Mouse (Mus musculus) gastrocnemius, postnatal 36 days (tissue): ENCODE measurements at regions not wholly inside any gene's neighbourhood (a gene's known extent, or its start where the extent isn't known, plus 50 kb on each side); places are given as distances from the start of the nearest gene placed in this dataset.

Experiments used
- DNase-seq, 2 experiments: peaks; one replicate each; pipeline ENCODE4 v3.0.0; 2022
- intact Hi-C: fragments of 180-260 bp; cut with DNase I; formaldehyde crosslinking; loops from one replicate; pipeline ENCODE4 v1.15.1; 2025

DNA sequence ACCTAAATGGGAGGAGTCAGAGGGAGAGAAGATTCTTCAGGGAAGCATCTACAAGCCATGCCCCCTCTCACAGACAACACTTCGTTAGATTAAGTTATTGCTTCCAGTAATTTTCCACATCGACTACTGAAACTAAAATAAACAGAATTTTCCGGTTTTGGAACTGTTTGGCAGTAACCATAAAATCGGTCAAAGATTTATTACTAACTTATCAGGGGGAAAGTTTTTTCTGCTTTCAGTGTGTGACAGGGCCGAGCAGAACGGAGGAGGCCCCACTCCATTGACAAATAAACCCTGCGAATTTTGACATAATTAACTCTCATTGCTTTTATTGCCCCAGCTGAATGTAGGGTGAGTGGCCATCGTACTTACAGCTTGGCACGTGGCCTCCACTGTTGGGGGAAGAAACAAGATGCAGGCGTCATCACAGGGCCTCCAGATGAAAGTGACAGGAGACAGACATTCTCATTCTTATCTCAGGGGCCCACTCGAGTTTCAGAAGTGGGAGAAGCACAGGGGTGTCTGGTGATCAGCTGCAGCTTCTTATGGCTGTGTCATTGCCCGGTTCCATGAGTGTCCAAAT is 229.6 kb upstream of the Foxq1 start:
- DNase-seq: no peak
- intact Hi-C loops: no loop called here

DNA sequence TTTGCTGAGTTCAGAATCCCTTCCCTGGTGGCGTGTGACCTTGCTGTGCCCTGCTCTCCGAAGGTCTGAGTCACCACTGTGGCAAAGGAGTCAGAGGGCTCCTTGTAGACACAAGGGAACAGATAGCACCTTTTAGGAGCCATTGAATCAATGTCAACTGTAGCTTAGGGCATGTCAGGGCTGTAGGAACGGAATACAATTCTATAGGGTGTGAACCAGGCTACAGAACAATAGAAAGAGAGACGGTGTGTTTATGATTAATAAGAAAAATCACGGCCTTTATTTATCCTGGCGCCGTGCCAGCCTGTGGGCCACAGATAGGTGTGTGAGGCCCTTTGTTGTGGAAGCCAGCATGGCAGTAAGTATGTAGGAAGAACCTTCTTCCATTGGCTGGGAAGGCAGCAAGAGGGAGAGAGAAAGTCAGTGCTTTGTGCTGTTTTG is 228.4 kb upstream of the Foxq1 start:
- DNase-seq: no peak
- intact Hi-C loops: no loop called here

DNA sequence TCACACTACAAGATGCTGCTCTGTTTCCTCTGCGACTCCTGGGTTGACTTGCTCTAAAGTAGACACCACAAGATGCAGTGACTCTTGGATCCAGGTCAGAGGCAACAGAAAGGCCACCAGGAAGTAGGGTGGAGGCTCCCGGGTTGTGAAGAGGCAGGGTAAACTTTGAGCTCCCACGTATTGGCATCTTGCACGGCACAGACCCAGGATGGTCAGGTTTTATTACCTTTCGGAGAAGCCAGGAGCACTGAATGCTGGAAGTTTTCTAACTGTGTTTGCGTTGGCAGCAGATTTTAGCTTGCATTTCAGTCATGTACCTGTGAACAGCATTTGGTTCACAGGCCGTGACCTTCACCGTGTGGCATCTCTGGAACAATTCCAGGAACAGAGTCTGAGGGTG is 227.2 kb upstream of the Foxq1 start:
- intact Hi-C loops: no loop called here

DNA sequence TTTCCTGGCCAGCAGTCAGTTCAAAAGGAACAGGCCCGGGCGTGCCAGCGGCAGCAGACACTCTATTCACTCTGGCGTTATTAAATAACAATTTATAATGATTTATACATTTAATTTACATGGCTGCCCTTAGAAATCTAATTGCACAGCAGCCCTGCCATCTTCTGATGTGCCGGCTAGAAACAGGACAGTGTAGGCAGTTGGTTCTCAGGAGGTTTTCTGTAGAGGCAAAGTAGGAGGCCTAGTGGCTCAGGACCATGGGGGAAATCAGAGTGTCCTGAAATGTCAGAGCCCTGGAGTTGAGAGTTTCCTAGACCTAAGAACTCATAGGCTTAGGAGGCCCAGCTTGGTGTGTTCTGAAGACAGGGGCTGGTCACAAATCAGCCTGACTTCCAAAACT is 225.2 kb upstream of the Foxq1 start:
- intact Hi-C loops: no loop called here
- DNase-seq: no peak

More for the DNA sequence above, 227.2 kb upstream of the Foxq1 start:
- no peak for DNase-seq

DNA sequence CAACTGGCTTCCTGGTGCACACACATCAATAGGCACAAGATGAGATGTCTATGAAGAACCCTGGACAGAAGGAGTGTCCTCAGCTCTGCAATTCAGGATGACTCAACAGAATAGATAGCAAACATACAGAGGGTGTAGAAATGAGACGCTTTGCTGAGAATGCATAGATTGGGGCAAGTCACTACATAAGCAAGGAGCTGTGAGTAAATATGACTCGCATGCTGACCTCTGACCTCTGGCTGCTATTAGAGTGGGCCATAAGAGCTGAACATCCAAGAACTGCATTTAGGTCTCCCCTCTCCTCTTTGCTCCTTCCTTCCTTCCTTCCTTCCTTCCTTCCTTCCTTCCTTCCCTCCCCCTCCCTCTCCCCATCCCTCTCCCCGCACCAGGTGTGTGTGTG is 221.0 kb upstream of the Foxq1 start:
- intact Hi-C loops: no loop called here
- no peak for DNase-seq

DNA sequence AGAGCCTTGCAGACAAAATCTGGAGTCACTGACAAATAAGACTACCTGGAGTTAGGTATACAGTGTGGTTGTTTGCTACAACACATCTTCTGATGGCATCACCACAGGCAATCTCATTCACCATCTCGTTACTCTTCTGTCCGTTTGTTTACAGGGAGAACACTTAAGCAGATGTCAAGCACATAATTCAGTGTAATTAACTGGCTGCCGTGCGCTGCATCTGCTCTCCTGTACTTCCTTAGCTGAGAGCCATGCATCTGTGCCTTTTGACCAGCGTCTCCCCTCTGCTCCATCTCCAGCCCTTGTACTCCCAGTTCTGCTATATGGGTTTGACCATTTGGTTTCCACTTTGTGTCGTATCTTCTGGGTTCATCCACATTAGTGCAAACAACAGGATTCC is 218.3 kb upstream of the Foxq1 start:
- DNase-seq: no peak
- intact Hi-C loops: no loop called here

DNA sequence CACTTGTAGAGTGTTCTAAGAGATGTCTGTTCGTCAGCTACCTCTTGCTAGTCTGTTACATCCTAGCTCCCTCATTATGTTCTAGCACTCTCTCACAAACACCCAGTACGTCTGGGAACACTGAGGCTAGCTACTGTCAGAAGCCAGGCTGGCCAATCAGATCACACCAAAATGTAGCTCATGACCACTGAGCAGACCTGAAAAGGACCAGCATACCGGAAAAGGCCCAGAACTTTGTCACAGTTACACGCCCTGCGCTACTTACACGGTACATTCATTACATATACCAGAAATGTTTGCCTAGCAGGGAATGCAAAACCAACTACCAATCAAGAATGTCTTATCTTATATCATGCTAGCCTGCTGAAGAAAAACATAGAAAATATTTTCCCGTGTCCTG is 216.5 kb upstream of the Foxq1 start:
- no peak for DNase-seq
- intact Hi-C loops: no loop called here

DNA sequence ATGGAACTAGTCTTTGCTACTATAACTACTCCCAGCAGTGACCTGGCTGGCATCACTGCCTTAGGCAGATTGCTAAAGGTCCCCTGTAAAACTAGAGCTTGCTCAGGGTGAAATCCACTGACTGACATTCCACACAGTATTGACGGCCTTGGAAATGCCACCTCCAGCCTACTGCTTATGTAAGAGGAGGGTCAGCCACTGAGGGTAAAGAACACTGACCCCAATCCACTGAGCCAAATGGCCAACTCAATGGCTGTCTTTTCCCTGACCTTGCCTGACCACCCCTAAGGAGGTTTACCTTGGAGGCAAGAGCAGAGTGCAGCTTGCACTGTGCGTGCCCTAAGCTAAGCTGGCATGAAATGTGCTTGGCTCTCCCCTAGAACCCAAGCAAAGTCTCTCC is 216.0 kb upstream of the Foxq1 start:
- DNase-seq: no peak
- intact Hi-C loops: no loop called here

DNA sequence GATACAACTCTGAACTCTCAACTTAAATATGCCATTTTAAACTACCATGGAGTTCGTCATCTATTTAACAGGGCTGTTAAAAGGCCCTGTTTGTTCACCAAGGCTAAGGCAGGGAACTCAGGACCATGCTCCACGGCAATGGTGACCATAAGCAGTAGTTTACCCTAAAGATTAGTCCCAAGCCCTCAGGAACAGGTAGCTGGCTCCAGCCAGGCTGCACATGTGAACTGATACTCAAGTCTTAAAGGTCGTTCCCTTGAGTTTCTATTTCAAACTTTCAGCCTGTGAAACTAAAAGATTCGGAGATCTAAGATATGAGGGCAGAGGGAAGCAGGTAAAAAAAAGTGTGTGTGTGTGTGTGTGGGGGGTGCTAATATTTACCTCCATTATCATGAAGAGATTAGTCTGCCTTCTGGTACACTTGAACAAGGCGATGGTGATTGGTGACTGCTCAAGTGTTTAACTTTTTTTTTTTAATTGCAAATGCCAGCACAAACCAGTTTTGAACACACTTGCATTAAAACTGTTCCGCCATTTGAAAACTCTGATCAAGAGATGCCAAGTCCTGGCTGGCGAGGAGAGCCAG is 215.5 kb upstream of the Foxq1 start:
- intact Hi-C loops: no loop called here
- DNase-seq: no peak

DNA sequence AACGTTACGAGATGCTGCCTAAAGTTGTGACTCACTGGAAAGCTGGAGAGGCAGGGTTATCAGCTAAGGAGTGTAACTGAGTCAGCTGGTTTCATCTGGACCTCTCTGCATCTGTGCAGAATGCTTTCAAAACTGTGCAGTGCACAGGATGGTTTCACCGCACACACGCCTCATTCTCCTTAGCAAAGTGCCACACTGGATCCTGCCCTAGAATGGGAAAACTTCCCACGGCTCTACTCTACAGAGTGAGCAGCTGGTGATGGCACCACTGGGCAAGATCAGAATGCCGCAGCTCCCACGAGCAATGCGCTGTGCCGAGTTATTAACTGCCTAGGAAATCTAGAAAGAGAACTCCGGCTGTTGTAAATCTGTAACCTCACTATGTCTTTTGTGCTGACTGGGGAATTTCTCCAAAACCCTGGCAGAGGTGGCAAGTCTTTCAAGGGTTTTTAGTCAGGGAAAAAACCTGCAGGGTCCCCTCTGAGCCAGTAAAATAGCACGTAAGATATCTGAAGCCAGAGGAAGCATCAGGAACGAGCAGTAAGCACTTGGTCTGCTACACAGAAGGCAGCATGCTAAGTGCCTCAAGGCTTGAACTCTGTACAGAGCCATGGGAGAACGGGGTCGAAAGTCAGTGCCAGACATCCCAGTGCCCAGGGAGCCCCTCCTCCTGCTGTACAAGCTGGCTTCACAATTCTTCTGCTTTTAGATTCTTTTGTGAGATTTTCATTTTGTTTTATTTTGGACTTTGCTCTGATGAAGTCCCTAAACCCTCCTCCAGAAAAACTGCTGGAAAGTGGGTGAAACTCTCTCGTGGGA is 214.4 kb upstream of the Foxq1 start:
- intact Hi-C loops: no loop called here
- DNase-seq: no peak

DNA sequence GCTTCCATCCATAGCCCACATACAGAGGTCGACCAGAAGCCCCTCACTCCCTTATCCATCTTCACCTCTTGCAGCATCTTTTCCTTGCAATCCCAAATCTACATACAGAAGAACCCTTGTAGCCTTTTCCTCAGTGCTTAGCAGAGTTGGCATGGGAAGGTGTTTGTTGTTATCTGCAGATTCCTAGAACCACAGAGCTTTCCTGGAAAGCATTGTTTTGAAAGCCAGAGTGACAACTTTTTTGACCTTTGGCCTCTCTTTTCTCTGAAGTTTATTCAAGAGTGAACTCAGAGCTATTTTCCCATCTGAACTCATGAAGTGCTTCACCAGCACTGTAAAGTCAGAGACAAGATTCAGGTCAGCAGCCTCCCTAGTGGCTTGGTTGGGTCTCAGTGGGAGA is 209.7 kb upstream of the Foxq1 start:
- no peak for DNase-seq
- intact Hi-C loops: no loop called here

DNA sequence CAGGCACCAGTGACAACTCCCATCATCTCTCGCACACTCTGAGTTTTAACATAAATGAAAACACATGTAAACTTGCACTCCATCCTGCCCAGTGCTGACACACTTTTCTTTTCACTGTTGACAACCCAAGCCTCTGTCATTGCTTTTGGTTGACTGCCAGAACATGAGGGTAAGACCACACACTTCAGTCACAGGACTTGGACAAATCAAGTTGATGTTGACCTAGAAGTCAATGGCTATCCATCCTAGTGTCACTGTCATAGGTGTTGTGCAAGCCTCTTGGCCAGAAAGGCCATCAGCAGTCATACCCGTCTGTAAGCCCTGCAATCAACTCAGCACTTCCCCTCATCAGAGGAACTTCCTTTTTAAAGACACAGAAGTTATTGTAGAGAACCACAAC is 208.9 kb upstream of the Foxq1 start:
- intact Hi-C loops: no loop called here
- no peak for DNase-seq

DNA sequence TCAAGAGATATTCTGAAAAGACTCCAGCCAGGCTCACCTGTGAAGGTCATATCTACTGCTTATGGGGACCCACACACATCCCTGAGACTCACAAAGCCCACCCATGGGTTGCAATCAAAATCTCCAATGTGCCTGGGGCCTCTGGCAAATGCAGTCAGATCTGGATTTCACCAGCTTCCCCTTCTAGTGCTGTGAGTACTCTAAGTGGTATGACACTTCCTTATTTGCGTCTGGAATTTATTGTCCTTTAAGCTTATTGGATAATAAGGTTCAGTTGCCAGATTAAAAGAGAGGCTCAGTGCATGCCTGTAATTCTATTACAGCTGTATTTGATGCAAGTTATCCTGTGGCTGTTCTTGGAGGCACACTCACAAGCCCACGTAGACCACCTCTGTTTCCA is 206.3 kb upstream of the Foxq1 start:
- DNase-seq: no peak
- intact Hi-C loops: no loop called here

DNA sequence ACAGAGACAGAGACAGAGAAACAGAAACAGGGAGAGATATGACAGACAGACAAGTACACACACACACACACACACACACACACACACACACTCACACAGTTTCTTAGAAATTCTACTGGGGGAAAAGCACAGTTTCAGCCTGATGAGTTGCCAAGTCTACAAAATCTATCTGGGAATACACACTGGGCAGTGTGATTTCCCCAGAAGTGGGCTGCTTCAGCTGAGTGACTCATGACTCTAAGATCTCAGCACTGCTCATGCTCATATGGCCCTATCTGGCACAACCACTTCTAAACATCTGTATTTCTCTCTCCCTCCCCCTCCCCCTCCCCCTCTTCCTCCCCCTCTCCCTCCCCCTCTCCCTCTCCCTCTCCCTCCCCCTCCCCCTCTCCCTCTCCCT is 204.5 kb upstream of the Foxq1 start:
- no peak for DNase-seq
- intact Hi-C loops: no loop called here

DNA sequence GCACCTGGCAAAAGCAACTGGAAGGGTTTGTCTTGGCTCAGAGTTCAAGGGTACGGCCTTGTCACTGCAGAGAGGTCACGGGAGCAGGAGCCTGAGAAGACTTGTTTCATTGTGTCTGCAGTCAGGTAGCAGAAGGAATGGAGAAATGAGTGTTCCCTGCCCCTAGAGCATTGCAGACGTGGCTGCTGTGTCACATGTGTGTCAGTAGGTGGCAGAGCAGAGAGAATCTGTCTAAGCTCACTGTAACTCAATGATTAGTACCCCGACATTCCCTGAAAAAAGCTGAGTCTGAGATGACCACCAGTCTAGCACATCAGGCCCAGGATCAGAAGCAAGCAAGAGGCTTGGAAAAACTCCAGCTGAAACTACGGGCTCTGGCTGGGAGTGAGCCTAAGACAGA is 203.1 kb upstream of the Foxq1 start:
- intact Hi-C loops: no loop called here

DNA sequence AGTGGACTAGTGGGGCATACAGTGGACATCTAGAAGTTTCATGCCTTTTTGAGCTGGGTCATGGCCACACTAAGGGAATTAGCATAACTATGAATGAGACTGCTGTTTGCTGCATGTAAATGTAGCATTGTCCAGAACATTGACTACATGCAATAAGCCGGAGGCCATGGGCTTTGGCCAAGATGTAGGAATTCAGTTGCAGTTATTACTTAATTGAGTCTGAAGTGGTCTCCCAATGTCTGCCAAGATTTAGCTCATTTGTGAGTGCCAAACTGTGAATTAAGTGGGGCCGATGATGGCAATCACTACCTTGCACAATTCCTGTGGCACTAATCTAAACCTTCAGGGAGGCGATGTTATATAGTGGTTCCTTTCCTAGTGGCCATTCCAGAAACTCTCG is 196.6 kb upstream of the Foxq1 start:
- intact Hi-C loops: no loop called here

More for the DNA sequence above, 203.1 kb upstream of the Foxq1 start:
- no peak for DNase-seq

DNA sequence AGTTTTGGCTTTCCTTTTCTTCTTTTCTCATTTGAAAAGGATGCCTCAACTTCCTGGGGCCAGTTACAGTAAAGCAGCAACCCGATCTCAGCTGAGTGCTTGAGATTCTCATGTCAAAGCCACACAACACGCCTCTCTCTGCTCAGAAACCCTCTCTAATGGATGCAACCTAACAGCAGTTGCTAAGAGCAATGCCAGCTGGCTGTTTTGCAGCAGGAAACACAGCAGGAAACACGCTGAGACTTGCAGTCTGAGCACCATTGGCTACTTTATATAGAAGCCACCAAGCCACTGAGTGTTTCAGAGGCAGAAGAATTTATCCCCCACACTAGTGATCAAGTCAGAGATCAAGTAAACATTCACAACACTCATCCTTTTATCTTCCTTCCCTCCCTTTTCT is 193.5 kb upstream of the Foxq1 start:
- DNase-seq: no peak
- intact Hi-C loops: no loop called here

More for the DNA sequence above, 196.6 kb upstream of the Foxq1 start:
- DNase-seq: no peak

DNA sequence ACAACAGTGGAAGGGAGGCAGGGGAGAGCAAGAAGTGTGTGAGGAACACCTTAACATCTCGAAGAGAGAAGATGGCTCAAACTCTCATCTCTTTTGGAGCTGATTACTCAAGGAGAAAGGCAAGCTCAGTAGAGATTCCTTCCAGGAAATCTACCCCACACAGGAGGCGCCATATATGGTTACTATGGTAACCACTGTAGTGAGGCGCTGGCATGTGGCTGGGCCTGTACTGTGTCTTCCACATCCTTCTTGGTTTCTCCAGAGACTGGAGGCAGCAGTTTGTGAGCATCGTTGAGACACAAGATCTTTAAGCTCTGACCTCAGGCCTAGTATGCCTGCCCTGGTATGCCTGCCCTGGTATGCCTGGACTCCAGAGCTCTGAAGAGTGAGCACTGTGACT is 191.6 kb upstream of the Foxq1 start:
- no peak for DNase-seq
- intact Hi-C loops: no loop called here

DNA sequence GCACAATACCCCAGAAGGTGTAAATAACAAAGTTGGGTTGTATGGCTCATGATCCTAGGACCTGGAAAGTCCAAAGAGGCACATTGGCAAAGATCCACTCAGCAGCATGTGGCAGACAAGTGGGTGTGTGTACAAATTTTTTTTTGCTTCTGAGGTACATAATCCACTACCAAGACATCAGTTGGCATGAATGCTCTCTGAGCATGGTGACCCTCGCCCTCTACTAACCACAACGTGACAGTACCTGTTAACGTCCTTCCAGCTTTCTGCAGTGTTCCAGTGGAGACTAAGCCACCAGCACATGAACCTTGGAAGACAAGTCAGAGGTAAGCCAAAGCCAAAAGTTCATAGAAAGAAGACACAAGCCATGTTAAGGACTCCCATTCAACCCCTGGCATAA is 188.7 kb upstream of the Foxq1 start:
- intact Hi-C loops: no loop called here
- DNase-seq: no peak

DNA sequence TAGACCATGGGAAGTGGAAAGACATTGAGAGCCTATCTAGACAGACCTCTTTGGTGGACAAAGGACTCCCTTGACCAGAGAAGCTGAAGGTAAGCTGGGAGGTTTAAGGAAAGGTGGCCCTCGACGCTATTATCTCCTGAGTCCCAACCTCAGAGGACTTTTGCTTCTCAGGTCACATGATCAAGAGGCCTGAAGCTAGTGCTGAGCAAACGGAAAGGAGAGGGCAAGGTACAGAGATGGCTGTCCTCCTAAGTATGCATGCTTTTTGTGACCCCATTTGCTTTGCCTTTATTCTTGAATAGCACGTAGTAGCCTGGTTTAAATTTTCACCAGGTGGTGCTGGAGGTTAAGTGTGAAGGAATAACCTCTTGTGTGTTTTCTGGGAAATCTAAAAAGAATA is 186.8 kb upstream of the Foxq1 start:
- DNase-seq: no peak
- intact Hi-C loops: no loop called here

DNA sequence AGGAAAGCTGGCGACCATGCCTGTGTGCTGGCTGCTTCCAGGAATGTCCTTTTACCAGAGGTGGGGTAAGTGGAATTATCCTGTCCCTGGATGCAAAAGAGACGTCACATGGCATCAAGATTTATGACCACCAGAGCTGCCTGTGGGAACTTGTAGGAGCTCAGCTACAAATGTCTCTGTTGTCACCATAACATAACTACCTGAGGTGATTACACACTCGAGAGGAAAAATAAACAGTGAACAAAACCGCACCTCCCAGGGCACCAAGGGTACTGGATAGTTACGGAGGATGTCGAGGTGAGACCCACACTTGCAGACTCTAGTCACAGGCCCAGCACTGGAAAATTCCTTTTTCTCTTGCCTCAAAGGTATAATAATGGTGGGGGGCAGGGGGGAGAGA is 185.1 kb upstream of the Foxq1 start:
- intact Hi-C loops: loop anchor here (10.0 kb wide), 1 partner anchor 1644 kb away; no protein-coding TSS in a partner anchor
- no peak for DNase-seq

DNA sequence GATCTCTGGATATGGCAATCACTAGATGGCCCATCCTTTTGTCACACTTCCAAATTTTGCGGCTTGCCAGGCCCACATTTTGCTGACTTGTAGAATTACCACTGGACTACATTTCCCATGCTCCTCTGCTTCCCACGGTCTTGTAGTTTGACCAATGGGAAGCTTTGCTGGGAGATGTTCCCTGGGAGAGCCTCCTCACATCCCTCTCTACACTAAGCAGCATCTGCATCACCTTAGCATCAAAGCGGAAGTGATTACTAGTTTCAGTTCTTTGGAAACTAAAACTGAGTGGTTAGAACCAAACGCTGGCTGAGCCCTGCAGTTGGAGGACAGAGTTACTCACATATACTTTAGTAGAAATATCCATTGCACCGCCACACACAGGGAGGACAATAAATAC is 181.9 kb upstream of the Foxq1 start:
- intact Hi-C loops: loop anchor here (10.0 kb wide), 1 partner anchor 1641 kb away; no protein-coding TSS in a partner anchor
- DNase-seq: no peak
